Mouse (Mus musculus) MEL (cell line): ENCODE data around the gene Syn3. TPM values are rescaled to one million over a fixed set of nuclear protein-coding genes. Genes with fewer than 3 reads are reported as not detected.

Experiments
- DNase-seq: peaks from one replicate; pipeline ENCODE4 v3.0.0; 2011; ENCODE audit warnings: low read depth, low spot score
- H3K27ac ChIP-seq: 2 replicates; pipeline ENCODE4 v1.5.1; 2012; ENCODE audit warnings: low read depth, mild to moderate bottlenecking, control low read depth, low read length, moderate library complexity; ENCODE audit not compliant: control insufficient read depth
- H3K27me3 ChIP-seq, 2 experiments: fragments of 150-350 bp in 1 of 2; sonication (generic) in 1 of 2; 2 replicates each; pipeline ENCODE4 v1.6.1; 2012; ENCODE audit warnings: low read length in 2 of 2, mild to moderate bottlenecking in 2 of 2, improper control_type of control experiment in 1 of 2, moderate library complexity in 1 of 2; ENCODE audit not compliant: insufficient read depth in 2 of 2, control insufficient read depth in 1 of 2
- H3K36me3 ChIP-seq, 2 experiments: 2 replicates each; pipeline ENCODE4 v1.6.1; 2012 to 2014; ENCODE audit warnings: low read length in 2 of 2, improper control_type of control experiment in 1 of 2, inconsistent platforms in 1 of 2, mild to moderate bottlenecking in 1 of 2; ENCODE audit not compliant: insufficient read depth in 2 of 2, control insufficient read depth in 1 of 2
- H3K4me1 ChIP-seq, 2 experiments: fragments of 150-350 bp in 1 of 2; sonication (generic) in 1 of 2; 2 replicates each; pipeline ENCODE4 v1.6.1; 2012; ENCODE audit warnings: low read length in 2 of 2, improper control_type of control experiment in 1 of 2, mild to moderate bottlenecking in 1 of 2; ENCODE audit not compliant: insufficient read depth in 2 of 2, control insufficient read depth in 1 of 2
- H3K4me3 ChIP-seq, 2 experiments: fragments of 150-350 bp in 1 of 2; sonication (generic) in 1 of 2; 2 replicates each; pipeline ENCODE4 v1.5.1; 2012; ENCODE audit warnings: low read depth in 2 of 2, low read length in 2 of 2, mild to moderate bottlenecking in 2 of 2, moderate library complexity in 2 of 2, control low read depth in 1 of 2, improper control_type of control experiment in 1 of 2; ENCODE audit not compliant: control insufficient read depth in 1 of 2, insufficient read depth in 1 of 2
- H3K79me2 ChIP-seq: 2 replicates; pipeline ENCODE4 v1.6.1; 2012; ENCODE audit warnings: mild to moderate bottlenecking, low read length, moderate library complexity; ENCODE audit not compliant: control insufficient read depth, poor library complexity, insufficient read depth
- H3K9ac ChIP-seq: 2 replicates; pipeline ENCODE4 v1.6.1; 2012; ENCODE audit warnings: low read depth, mild to moderate bottlenecking, control low read depth, low read length, moderate library complexity; ENCODE audit not compliant: control insufficient read depth, poor library complexity, severe bottlenecking
- H3K9me3 ChIP-seq: fragments of 150-350 bp; sonication (generic); replicated peaks from 2 replicates; pipeline ENCODE4 v1.6.1; 2012; ENCODE audit warnings: mild to moderate bottlenecking, low read length, improper control_type of control experiment, moderate library complexity; ENCODE audit not compliant: insufficient read depth
- BHLHE40 ChIP-seq: IDR thresholded peaks from 2 replicates; pipeline ENCODE4 v1.6.1; 2012; ENCODE audit warnings: low read depth, mild to moderate bottlenecking, inconsistent platforms, low read length, improper control_type of control experiment, borderline replicate concordance
- CHD2 ChIP-seq: IDR thresholded peaks from 2 replicates; pipeline ENCODE4 v1.6.1; 2011; ENCODE audit warnings: low read length, improper control_type of control experiment
- CTCF ChIP-seq, 3 experiments: IDR thresholded peaks in 2 of 3; conservative IDR thresholded peaks in 1 of 3; 2 replicates each; pipeline ENCODE4 v1.5.1; 2011 to 2012; ENCODE audit warnings: low read length in 3 of 3, low read depth in 2 of 3, mild to moderate bottlenecking in 2 of 3, improper control_type of control experiment in 1 of 3, inconsistent platforms in 1 of 3, mixed read lengths in 1 of 3, moderate library complexity in 1 of 3; ENCODE audit not compliant: control insufficient read depth in 1 of 3, insufficient read depth in 1 of 3, poor library complexity in 1 of 3, severe bottlenecking in 1 of 3
- E2F4 ChIP-seq: IDR thresholded peaks from 2 replicates; pipeline ENCODE4 v1.6.1; 2011; ENCODE audit warnings: low read depth, low read length, improper control_type of control experiment, borderline replicate concordance
- ETS1 ChIP-seq: IDR thresholded peaks from 2 replicates; pipeline ENCODE4 v1.6.1; 2012; ENCODE audit warnings: low read depth, mild to moderate bottlenecking, inconsistent platforms, low read length, improper control_type of control experiment, moderate library complexity
- GABPA ChIP-seq: IDR thresholded peaks from 2 replicates; pipeline ENCODE4 v1.6.1; 2012; ENCODE audit warnings: low read depth, mild to moderate bottlenecking, inconsistent platforms, low read length, improper control_type of control experiment, moderate library complexity
- HCFC1 ChIP-seq: IDR thresholded peaks from 2 replicates; pipeline ENCODE4 v1.6.1; 2012; ENCODE audit warnings: low read depth, mild to moderate bottlenecking, inconsistent platforms, low read length, improper control_type of control experiment, moderate library complexity
- JUND ChIP-seq: IDR thresholded peaks from 2 replicates; pipeline ENCODE4 v1.6.1; 2011; ENCODE audit warnings: low read depth, mild to moderate bottlenecking, improper control_type of control experiment, low read length
- MAFK ChIP-seq: IDR thresholded peaks from 2 replicates; pipeline ENCODE4 v1.6.1; 2011; ENCODE audit warnings: low read depth, mild to moderate bottlenecking, low read length, improper control_type of control experiment, borderline replicate concordance
- MAX ChIP-seq: IDR thresholded peaks from 2 replicates; pipeline ENCODE4 v1.6.1; 2011; ENCODE audit warnings: low read length, improper control_type of control experiment
- MEF2A ChIP-seq: IDR thresholded peaks from 2 replicates; pipeline ENCODE4 v1.6.1; 2014; ENCODE audit warnings: low read depth, mild to moderate bottlenecking, inconsistent platforms, low read length, improper control_type of control experiment; ENCODE audit not compliant: poor library complexity, insufficient replicate concordance, severe bottlenecking; ENCODE audit errors: extremely low read depth
- MXI1 ChIP-seq: IDR thresholded peaks from 2 replicates; pipeline ENCODE4 v1.6.1; 2011; ENCODE audit warnings: mild to moderate bottlenecking, low read depth, low read length, improper control_type of control experiment
- NELFE ChIP-seq: IDR thresholded peaks from 2 replicates; pipeline ENCODE4 v1.6.1; 2011; ENCODE audit warnings: low read depth, low read length, improper control_type of control experiment
- NRF1 ChIP-seq: IDR thresholded peaks from 2 replicates; pipeline ENCODE4 v1.6.1; 2014; ENCODE audit warnings: low read depth, mild to moderate bottlenecking, inconsistent platforms, low read length, improper control_type of control experiment, moderate library complexity; ENCODE audit not compliant: poor library complexity, insufficient read depth, severe bottlenecking
- RAD21 ChIP-seq: IDR thresholded peaks from 2 replicates; pipeline ENCODE4 v1.6.1; 2011; ENCODE audit warnings: mild to moderate bottlenecking, low read depth, low read length, improper control_type of control experiment
- RCOR1 ChIP-seq: IDR thresholded peaks from 2 replicates; pipeline ENCODE4 v1.6.1; 2012; ENCODE audit warnings: low read depth, mild to moderate bottlenecking, inconsistent platforms, low read length, improper control_type of control experiment
- TAL1 ChIP-seq: IDR thresholded peaks from 2 replicates; pipeline ENCODE4 v1.6.1; 2012; ENCODE audit warnings: mild to moderate bottlenecking, inconsistent platforms, low read length, moderate library complexity, mixed read lengths
- TBP ChIP-seq: IDR thresholded peaks from 2 replicates; pipeline ENCODE4 v1.8.0; 2011; ENCODE audit warnings: low read depth, low read length, improper control_type of control experiment
- TCF12 ChIP-seq: IDR thresholded peaks from 2 replicates; pipeline ENCODE4 v1.6.1; 2014; ENCODE audit warnings: low read depth, mild to moderate bottlenecking, inconsistent platforms, low read length, improper control_type of control experiment, moderate library complexity
- UBTF ChIP-seq: IDR thresholded peaks from 2 replicates; pipeline ENCODE4 v1.6.1; 2012; ENCODE audit warnings: low read depth, mild to moderate bottlenecking, inconsistent platforms, low read length, improper control_type of control experiment, moderate library complexity, borderline replicate concordance; ENCODE audit not compliant: insufficient read depth
- USF1 ChIP-seq: IDR thresholded peaks from 2 replicates; pipeline ENCODE4 v1.6.1; 2014; ENCODE audit warnings: low read depth, mild to moderate bottlenecking, inconsistent platforms, low read length, improper control_type of control experiment, moderate library complexity
- USF2 ChIP-seq, 2 experiments: IDR thresholded peaks; 2 replicates each; pipeline ENCODE4 v1.6.1; 2011 to 2012; ENCODE audit warnings: improper control_type of control experiment in 2 of 2, low read length in 2 of 2, borderline replicate concordance in 1 of 2, inconsistent platforms in 1 of 2, low read depth in 1 of 2, mild to moderate bottlenecking in 1 of 2; ENCODE audit not compliant: insufficient read depth in 1 of 2
- ZKSCAN1 ChIP-seq: IDR thresholded peaks from 2 replicates; pipeline ENCODE4 v1.6.1; 2012; ENCODE audit warnings: low read depth, mild to moderate bottlenecking, inconsistent platforms, low read length, improper control_type of control experiment, moderate library complexity
- polyA plus RNA-seq, 2 experiments: library from polyadenylated mRNA; stranded (reverse) in 1 of 2; unstranded in 1 of 2; fragments of >175 nt in 1 of 2; fragments of >200 nt in 1 of 2; gene quantifications; 2 replicates each; pipeline versions ENCODE4 v1.2.1 to v1.2.4; 2012; ENCODE audit warnings: low replicate concordance in 2 of 2, low read depth in 1 of 2; ENCODE audit not compliant: insufficient read length in 2 of 2, insufficient read depth in 1 of 2, missing spikeins in 1 of 2
- total RNA-seq: library from RNA; depleted of rRNA; stranded (reverse); fragments of 300-350 nt; gene quantifications from 2 replicates; pipeline ENCODE4 v1.2.3, GENCODE M21; 2012

The Syn3 gene
- total and polyA plus RNA-seq, 3 experiments = 0.06 TPM; not detected in 2

GRCm38 (mm10) chr10:86070751-86071150 lies 427.9 kb downstream of the Syn3 start:
- no peak for DNase-seq
- Histone ChIP-seq H3K27ac (no peak overlapping the region), H3K36me3 (no peaks in the 10 kb centered on the region), H3K79me2 (no peaks in the 10 kb centered on the region), H3K4me1 (no peaks in the 10 kb centered on the region), H3K4me3 (no peak overlapping the region), H3K9me3 (no peaks in the 10 kb centered on the region), H3K9ac (no peak overlapping the region), H3K27me3 (no peaks in the 10 kb centered on the region)
- TF ChIP-seq TBP (no peak), MEF2A (no peak), NRF1 (no peak), UBTF (no peak), USF1 (no peak), MAX (no peak), JUND (no peak), ETS1 (no peak), NELFE (no peak)

- no peak for DNase-seq
- Histone ChIP-seq H3K27me3 (no peaks in the 10 kb centered on the region), H3K4me1 (no peaks in the 10 kb centered on the region)
- no peak for TF ChIP-seq RAD21
- TF ChIP-seq TBP = no peak
- no peak for TF ChIP-seq NRF1
- no peak for TF ChIP-seq NELFE
- no peak for TF ChIP-seq ZKSCAN1
- TF ChIP-seq, all 39 proteins: peak for 0
- H3K27ac ChIP-seq = no peak overlapping the region
- H3K4me3 ChIP-seq = no peak overlapping the region
- H3K9me3 ChIP-seq = no peaks in the 10 kb centered on the region
- H3K36me3 ChIP-seq = no peaks in the 10 kb centered on the region
- no peaks in the 10 kb centered on the region for H3K79me2 ChIP-seq
- H3K9ac ChIP-seq = no peak overlapping the region
Measured at GRCm38 (mm10) chr10:86069341-86069740, 429.4 kb downstream of the Syn3 start.

GRCm38 (mm10) chr10:86067911-86068310 lies 430.8 kb downstream of the Syn3 start:
- Histone ChIP-seq H3K27ac (no peak overlapping the region), H3K27me3 (no peaks in the 10 kb centered on the region), H3K79me2 (no peaks in the 10 kb centered on the region), H3K36me3 (no peaks in the 10 kb centered on the region), H3K4me3 (no peak overlapping the region), H3K9ac (no peak overlapping the region), H3K9me3 (no peaks in the 10 kb centered on the region), H3K4me1 (no peaks in the 10 kb centered on the region)
- no peak for TF ChIP-seq CTCF (IDR thresholded peaks at IDR 0.05 in 2 of 3, conservative IDR thresholded peaks at IDR 0.05 in 1 of 3; ENCODE audit: control insufficient read depth in 1 of 3, insufficient read depth in 1 of 3, low read depth in 2 of 3, low read length in 3 of 3, poor library complexity in 1 of 3, severe bottlenecking in 1 of 3)
- no peak for TF ChIP-seq NRF1
- no peak for TF ChIP-seq ZKSCAN1
- no peak for TF ChIP-seq MAX
- no peak for TF ChIP-seq GABPA
- TF ChIP-seq TAL1 = no peak
- no peak for TF ChIP-seq MAFK
- TF ChIP-seq HCFC1 = no peak
- no peak for TF ChIP-seq UBTF
- TF ChIP-seq E2F4 = no peak
- TF ChIP-seq RCOR1 = no peak
- TF ChIP-seq NELFE = no peak
- no peak for TF ChIP-seq MXI1
- no peak for TF ChIP-seq TCF12
- no peak for TF ChIP-seq USF2 (IDR thresholded peaks at IDR 0.05; ENCODE audit: borderline replicate concordance in 1 of 2, insufficient read depth in 1 of 2, low read depth in 1 of 2, low read length in 2 of 2)
- TF ChIP-seq CHD2 = no peak
- no peak for TF ChIP-seq BHLHE40
- DNase-seq = no peak
